Mouse (Mus musculus) midbrain, postnatal 0 days (tissue): ENCODE results near the gene Cox7b2. TPM values are rescaled to one million over a fixed set of nuclear protein-coding genes. Genes with fewer than 3 reads are reported as not detected.
A peak's percentile ranks its signal among the peaks of the same experiment; 100 is the strongest.

ENCODE experiments used
- ATAC-seq: fragments of 200-750 bp; cut with Nextera tagmentation; 2 replicates; pipeline ENCODE4 v1.8.0; 2017; ENCODE audit warnings: moderate number of reproducible peaks, mild to moderate bottlenecking, moderate TSS enrichment, moderate library complexity; ENCODE audit not compliant: low FRiP score
- DNase-seq: peaks from one replicate; pipeline ENCODE4 v3.0.0-alpha.2; 2015; ENCODE audit warnings: low spot score
- H3K27ac ChIP-seq: fragments of 300-500 bp; sonication (generic); 2 replicates; pipeline ENCODE4 v1.5.1; 2014; ENCODE audit warnings: low read depth, mild to moderate bottlenecking, low read length, mixed read lengths
- H3K27me3 ChIP-seq: fragments of 300-500 bp; sonication (generic); 2 replicates; pipeline ENCODE4 v1.6.1; 2014; ENCODE audit warnings: low read length, control low read depth, mixed read lengths; ENCODE audit not compliant: insufficient read depth
- H3K36me3 ChIP-seq: fragments of 300-500 bp; sonication (generic); 2 replicates; pipeline ENCODE4 v1.6.1; 2014; ENCODE audit warnings: low read length, control low read depth, mixed read lengths; ENCODE audit not compliant: insufficient read depth
- H3K4me1 ChIP-seq: fragments of 300-500 bp; sonication (generic); 2 replicates; pipeline ENCODE4 v1.6.1; 2014; ENCODE audit warnings: mild to moderate bottlenecking, control low read depth, antibody characterized with exemption, low read length, mixed read lengths; ENCODE audit not compliant: insufficient read depth
- H3K4me2 ChIP-seq: fragments of 300-500 bp; sonication (generic); 2 replicates; pipeline ENCODE4 v1.6.1; 2014; ENCODE audit warnings: low read depth, mild to moderate bottlenecking, low read length, mixed read lengths; ENCODE audit not compliant: poor library complexity, severe bottlenecking
- H3K4me3 ChIP-seq: fragments of 300-500 bp; sonication (generic); 2 replicates; pipeline ENCODE4 v1.5.1; 2014; ENCODE audit warnings: low read depth, mild to moderate bottlenecking, low read length, moderate library complexity
- H3K9ac ChIP-seq: fragments of 300-500 bp; sonication (generic); replicated peaks from 2 replicates; pipeline ENCODE4 v1.6.1; 2014; ENCODE audit warnings: mild to moderate bottlenecking, low read length, moderate library complexity, mixed read lengths; ENCODE audit not compliant: poor library complexity, severe bottlenecking
- H3K9me3 ChIP-seq: fragments of 300-500 bp; sonication (generic); 2 replicates; pipeline ENCODE4 v1.6.1; 2016; ENCODE audit warnings: low read length, control low read depth
- CTCF ChIP-seq: IDR thresholded peaks from 2 replicates; pipeline ENCODE4 v1.5.1; 2016; ENCODE audit warnings: antibody characterized with exemption, mild to moderate bottlenecking
- WGBS: fragments of 180-500 bp; shearing (Covaris S2); extraction: QIAGEN DNeasy Blood & Tissue Kit; methylation state at CpG from one replicate; pipeline ENCODE4 v1.1.7; 2014; 5-methylcytosine and 5-hydroxymethylcytosine counted together
- polyA plus RNA-seq: library from polyadenylated mRNA; unstranded; fragments of >200 nt; fragmentation: Nextera tagmentation; extraction: Ambion mirVana; gene quantifications from 2 replicates; pipeline ENCODE4 v1.2.1, GENCODE M21; 2015
- total RNA-seq: library from RNA; depleted of rRNA; stranded (reverse); fragments of >200 nt; gene quantifications from 2 replicates; pipeline ENCODE4 v1.2.3, GENCODE M21; 2014; rRNA removed

Gene Cox7b2
- total and polyA plus RNA-seq, 2 experiments from 2014 or later: 1.2 TPM; not detected in 1

- H3K27ac ChIP-seq: no peak overlapping the region
- no peaks in the 10 kb centered on the region for H3K4me1 ChIP-seq
- no peaks in the 10 kb centered on the region for H3K36me3 ChIP-seq
- no peak overlapping the region for H3K4me2 ChIP-seq
- H3K27me3 ChIP-seq: no peaks in the 10 kb centered on the region
- TF ChIP-seq CTCF: peak; percentile 92
- H3K9ac ChIP-seq: no peak overlapping the region
- ATAC-seq (no peak), DNase-seq (peak; percentile 87)
- WGBS: 19% methylated on average over 6 of the region's 6 CpGs
- no peak overlapping the region for H3K4me3 ChIP-seq
- H3K9me3 ChIP-seq: no peaks in the 10 kb centered on the region
Measured at GRCm38 (mm10) chr5:71502058-71502678, 45.8 kb downstream of the Cox7b2 start.

- H3K27me3 ChIP-seq: no peaks in the 10 kb centered on the region
- H3K9me3 ChIP-seq: no peaks in the 10 kb centered on the region
- DNase-seq (peak; percentile 10), ATAC-seq (no peak)
- 42% methylated on average over 5 of the region's 5 CpGs for WGBS
- no peak overlapping the region for H3K9ac ChIP-seq
- H3K36me3 ChIP-seq: no peaks in the 10 kb centered on the region
- H3K4me1 ChIP-seq: no peaks in the 10 kb centered on the region
- H3K27ac ChIP-seq: no peak overlapping the region
- no peak overlapping the region for H3K4me2 ChIP-seq
- no peak overlapping the region for H3K4me3 ChIP-seq
- TF ChIP-seq CTCF: no peak
Measured at GRCm38 (mm10) chr5:71495621-71496020, 52.4 kb downstream of the Cox7b2 start.

- H3K4me1 ChIP-seq: no peaks in the 10 kb centered on the region
- no peaks in the 10 kb centered on the region for H3K36me3 ChIP-seq
- H3K9ac ChIP-seq: no peak overlapping the region
- no peak overlapping the region for H3K27ac ChIP-seq
- TF ChIP-seq CTCF: no peak
- H3K4me2 ChIP-seq: no peak overlapping the region
- H3K4me3 ChIP-seq: no peak overlapping the region
- DNase-seq: no peak
- 63% methylated on average over 3 of the region's 3 CpGs for WGBS
- H3K9me3 ChIP-seq: no peaks in the 10 kb centered on the region
- H3K27me3 ChIP-seq: no peaks in the 10 kb centered on the region
- ATAC-seq: no peak
Measured at GRCm38 (mm10) chr5:71456957-71457356, 91.0 kb downstream of the Cox7b2 start.

- TF ChIP-seq CTCF: no peak
- WGBS: 43% methylated on average over 6 of the region's 6 CpGs
- no peaks in the 10 kb centered on the region for H3K9me3 ChIP-seq
- H3K4me1 ChIP-seq: no peaks in the 10 kb centered on the region
- DNase-seq (peak; percentile 42), ATAC-seq (0 out of 2 replicates have a peak, but pooled peaks have one; percentile 63)
- H3K27ac ChIP-seq: no peak overlapping the region
- H3K4me3 ChIP-seq: no peak overlapping the region
- H3K4me2 ChIP-seq: no peak overlapping the region
- no peak overlapping the region for H3K9ac ChIP-seq
- no peaks in the 10 kb centered on the region for H3K36me3 ChIP-seq
- no peaks in the 10 kb centered on the region for H3K27me3 ChIP-seq
Measured at GRCm38 (mm10) chr5:71440174-71440573, 107.8 kb downstream of the Cox7b2 start.

Other genes with a start within 250 kb of the Cox7b2 start
- 15.3 and 21.2 TPM in 2 replicates for gene Gabrb1, start 109.9 kb upstream of the Cox7b2 start, total RNA-seq
- 43.6 and 46.6 TPM in 2 replicates for gene Gabrb1, start 109.9 kb upstream of the Cox7b2 start, polyA plus RNA-seq
- 17.0 and 18.9 TPM in 2 replicates for gene Gabra4, start 110.1 kb upstream of the Cox7b2 start, total RNA-seq
- 22.2 and 22.5 TPM in 2 replicates for gene Gabra4, start 110.1 kb upstream of the Cox7b2 start, polyA plus RNA-seq